Mouse (Mus musculus): ENCODE data around the gene Kmt2d.
"Not testable (repeated sequence)": the region's sequence is repeated elsewhere in the genome, so short reads cannot be mapped to it uniquely, and the experiment has no call there.

Kmt2d gene

GRCm38 (mm10) chr15:98832161-98833058 lies 38.6 kb downstream of the Kmt2d start:
- DNase-seq (ENCODE audit: extremely low read depth, low read depth) = peak; percentile 79

- DNase-seq (ENCODE audit: extremely low read depth, low read depth) = no peak
Observed at GRCm38 (mm10) chr15:98831684-98832035, 39.3 kb downstream of the Kmt2d start.

GRCm38 (mm10) chr15:98830736-98831683 lies 40.0 kb downstream of the Kmt2d start, which contains the start of gene Prkag1:
Gene Prkag1, minus strand, starts transcription at chr15:98831521.
- peak; percentile 97 for DNase-seq (ENCODE audit: extremely low read depth, low read depth)

GRCm38 (mm10) chr15:98827611-98828011 lies 43.4 kb downstream of the Kmt2d start:
- no peak for DNase-seq (ENCODE audit: extremely low read depth, low read depth)

GRCm38 (mm10) chr15:98823434-98823833 lies 47.6 kb downstream of the Kmt2d start:
- DNase-seq (ENCODE audit: extremely low read depth, low read depth) = no peak

GRCm38 (mm10) chr15:98822147-98822546 lies 48.9 kb downstream of the Kmt2d start:
- no peak for DNase-seq (ENCODE audit: extremely low read depth, low read depth)

- DNase-seq (ENCODE audit: extremely low read depth, low read depth) = no peak
Observed at GRCm38 (mm10) chr15:98821403-98821802, 49.6 kb downstream of the Kmt2d start.

GRCm38 (mm10) chr15:98820937-98821336 lies 50.1 kb downstream of the Kmt2d start:
- no peak for DNase-seq (ENCODE audit: extremely low read depth, low read depth)

- DNase-seq (ENCODE audit: extremely low read depth, low read depth) = no peak
Observed at GRCm38 (mm10) chr15:98818171-98818570, 52.8 kb downstream of the Kmt2d start.

GRCm38 (mm10) chr15:98812741-98813424 lies 58.1 kb downstream of the Kmt2d start:
- no peak for DNase-seq (ENCODE audit: extremely low read depth, low read depth)

- DNase-seq (ENCODE audit: extremely low read depth, low read depth) = not testable (repeated sequence)
Observed at GRCm38 (mm10) chr15:98810212-98810611, 60.8 kb downstream of the Kmt2d start.

- no peak for DNase-seq (ENCODE audit: extremely low read depth, low read depth)
Observed at GRCm38 (mm10) chr15:98809390-98809789, 61.6 kb downstream of the Kmt2d start, which contains the start of gene Ddn. Gene Ddn, minus strand, starts transcription at chr15:98809490.

- DNase-seq (ENCODE audit: extremely low read depth, low read depth) = no peak
Observed at GRCm38 (mm10) chr15:98808651-98809134, 62.3 kb downstream of the Kmt2d start.

GRCm38 (mm10) chr15:98807895-98808650 lies 62.9 kb downstream of the Kmt2d start:
- DNase-seq (ENCODE audit: extremely low read depth, low read depth) = no peak

- no peak for DNase-seq (ENCODE audit: extremely low read depth, low read depth)
Observed at GRCm38 (mm10) chr15:98806809-98807770, 63.9 kb downstream of the Kmt2d start.

GRCm38 (mm10) chr15:98806071-98806808 lies 64.8 kb downstream of the Kmt2d start:
- no peak for DNase-seq (ENCODE audit: extremely low read depth, low read depth)

- no peak for DNase-seq (ENCODE audit: extremely low read depth, low read depth)
Observed at GRCm38 (mm10) chr15:98805324-98806040, 65.5 kb downstream of the Kmt2d start.

- DNase-seq (ENCODE audit: extremely low read depth, low read depth) = peak; percentile 60
Observed at GRCm38 (mm10) chr15:98804054-98804453, 67.0 kb downstream of the Kmt2d start.

Measured in MEL-GATA-1-ER (cell line).